In genomic region chr11:84957171-84957570, GRCm38 (mm10) we compare ENCODE assay signal across 8 mouse cellular contexts. TPM values are rescaled to one million over a fixed set of nuclear protein-coding genes. Genes with fewer than 3 reads are reported as not detected.
DNase-seq lines count a peak whose midpoint lies in the region; ATAC-seq and TF ChIP-seq lines count a peak whose summit lies in the region.

No protein-coding gene starts in this region.

- H3K36me3 ChIP-seq in lung, postnatal 0 days (ENCODE audit: insufficient read depth, low read length), result no peaks in the 10 kb centered on the region
- H3K36me3 ChIP-seq in limb, embryonic 14.5 days (ENCODE audit: control insufficient read depth, insufficient read depth, low read length), result no peaks in the 10 kb centered on the region

- peak; percentile 7; the same call in 1 of the 2 replicates for ATAC-seq in frontal cortex, adult (ENCODE audit: low TSS enrichment)
- ATAC-seq in lung, postnatal 0 days, result no peak
- ATAC-seq in limb, embryonic 14.5 days (ENCODE audit: low FRiP score, low read depth), result no peak
- no peak for ATAC-seq in granulocyte monocyte progenitor cell, adult 5-6 weeks (replicated peaks; ENCODE audit: poor library complexity, severe bottlenecking)

- no peak for TF ChIP-seq POLR2A in limb, embryonic 14.5 days (IDR thresholded peaks at IDR 0.05; ENCODE audit: borderline replicate concordance, extremely low read depth, insufficient read depth, insufficient read length)

- peak overlapping the region; percentile 27; the same call in 1 of the 2 replicates for H3K4me3 ChIP-seq in lung, postnatal 0 days (ENCODE audit: low read depth, low read length)
- peak overlapping the region; percentile 27 for H3K4me3 ChIP-seq in limb, embryonic 14.5 days (replicated peaks; ENCODE audit: low read length)

- TF ChIP-seq EP300 in lung, postnatal 0 days (IDR thresholded peaks at IDR 0.05), result no peak

- H3K4me2 ChIP-seq in lung, postnatal 0 days (replicated peaks; ENCODE audit: low read depth, low read length), result peak overlapping the region; percentile 35
- peak overlapping the region; percentile 42; the same call in 1 of the 2 replicates for H3K4me2 ChIP-seq in limb, embryonic 14.5 days (replicated peaks; ENCODE audit: low read depth, low read length, severe bottlenecking)

- DNase-seq in frontal cortex, postnatal 25 days (ENCODE audit: low spot score in 2 of 2), result no peak
- DNase-seq in lung, postnatal 0 days (ENCODE audit: low spot score), result no peak
- no peak for DNase-seq in lung, postnatal 10 days
- DNase-seq in limb, embryonic 14.5 days (ENCODE audit: low spot score), result no peak
- no peak for DNase-seq in urinary bladder, postnatal 14 days (ENCODE audit: low spot score)
- no peak for DNase-seq in left cerebral cortex, postnatal 25 days (ENCODE audit: low spot score in 2 of 2)

- H3K27ac ChIP-seq in lung, postnatal 0 days (ENCODE audit: low read length), result no peak overlapping the region
- no peak overlapping the region for H3K27ac ChIP-seq in limb, embryonic 14.5 days (replicated peaks; ENCODE audit: low read depth, low read length)

- H3K4me1 ChIP-seq in lung, postnatal 0 days (ENCODE audit: insufficient read depth, low read depth, low read length), result peaks cover 3% of the 10 kb centered on the region; the same call in 1 of the 2 replicates
- 0 out of 2 replicates have a peak, but pooled peaks cover 8% of the 10 kb centered on the region for H3K4me1 ChIP-seq in limb, embryonic 14.5 days (ENCODE audit: control insufficient read depth, insufficient read depth, low read length)

- no peak for TF ChIP-seq CTCF in lung, postnatal 0 days (IDR thresholded peaks at IDR 0.05)

- H3K9ac ChIP-seq in lung, postnatal 0 days (replicated peaks; ENCODE audit: low read depth), result no peak overlapping the region
- no peak overlapping the region for H3K9ac ChIP-seq in limb, embryonic 14.5 days (ENCODE audit: low read depth, low read length, severe bottlenecking)

- H3K27me3 ChIP-seq in lung, postnatal 0 days (replicated peaks; ENCODE audit: insufficient read depth, low read length), result peaks cover 3% of the 10 kb centered on the region; the same call in 1 of the 2 replicates
- H3K27me3 ChIP-seq in limb, embryonic 14.5 days (ENCODE audit: control insufficient read depth, insufficient read depth, low read length), result peaks cover 40% of the 10 kb centered on the region

- H3K9me3 ChIP-seq in lung, postnatal 0 days (ENCODE audit: low read length), result no peaks in the 10 kb centered on the region
- no peaks in the 10 kb centered on the region for H3K9me3 ChIP-seq in limb, embryonic 14.5 days (ENCODE audit: control insufficient read depth, low read length)

- intact Hi-C loops in left cerebral cortex, postnatal 25 days (cut with DNase I), result no loop called here

- 8% methylated on average over 15 of the region's 15 CpGs for WGBS in lung, postnatal 0 days
- 6% methylated on average over 15 of the region's 15 CpGs for WGBS in limb, embryonic 14.5 days

RNA-seq across cellular contexts. Expression of gene Car4, which starts 0.4 kb away (rescaled TPM):
- polyA plus RNA-seq in lung, postnatal 0 days (2015; fragmentation: Nextera tagmentation; extraction: Ambion mirVana), result 172 and 190 TPM in 2 replicates
- polyA plus RNA-seq in limb, embryonic 14.5 days (2012; rRNA removed), result 0.20 and 0.88 TPM in 2 replicates
- polyA plus RNA-seq in limb, embryonic 14.5 days (2014; fragmentation: Nextera tagmentation; extraction: Ambion mirVana), result 0.15 TPM in 1 of 2 replicates, not detected in the other
- 10 to 100 TPM; 83.2 to 87.7 TPM for total RNA-seq in left cerebral cortex, postnatal 25 days (2021)
- total RNA-seq in granulocyte monocyte progenitor cell, adult 5-6 weeks (2014; fragmentation: Nextera tagmentation), result not detected in 2 replicates
- total RNA-seq in granulocyte monocyte progenitor cell, adult 5-6 weeks (2017), result not detected in 2 replicates

RNA-seq across cellular contexts. Expression of gene Znhit3, which starts 41.0 kb away (rescaled TPM):
- polyA plus RNA-seq in lung, postnatal 0 days (2015; fragmentation: Nextera tagmentation; extraction: Ambion mirVana), result 24.1 and 27.5 TPM in 2 replicates
- polyA plus RNA-seq in limb, embryonic 14.5 days (2012; rRNA removed), result 35.0 and 37.2 TPM in 2 replicates
- 55.1 and 60.7 TPM in 2 replicates for polyA plus RNA-seq in limb, embryonic 14.5 days (2014; fragmentation: Nextera tagmentation; extraction: Ambion mirVana)
- total RNA-seq in left cerebral cortex, postnatal 25 days (2021), result 10 to 100 TPM; 29.3 to 35.4 TPM
- 28.3 and 36.0 TPM in 2 replicates for total RNA-seq in granulocyte monocyte progenitor cell, adult 5-6 weeks (2014; fragmentation: Nextera tagmentation)
- 32.6 and 46.7 TPM in 2 replicates for total RNA-seq in granulocyte monocyte progenitor cell, adult 5-6 weeks (2017)

Comparison
In these comparisons a context has a peak if more than half of its experiments do, and no peak if none do; other contexts are left out.
1. RNA of gene Car4, which starts 0.4 kb away (total RNA-seq): 83.2 to 87.7 TPM in left cerebral cortex, postnatal 25 days; not detected in granulocyte monocyte progenitor cell, adult 5-6 weeks; every median in the first group is over 10 times any median in the second.